Mouse (Mus musculus) C2C12 (cell line): Measurements from ENCODE around the gene Gramd1b. TPM values are rescaled to one million over a fixed set of nuclear protein-coding genes. Genes with fewer than 3 reads are reported as not detected.

Experiments
- H3K27me3 ChIP-seq: one replicate; pipeline ENCODE4 v1.6.1; 2011; ENCODE audit not compliant: control insufficient read depth, insufficient read depth, insufficient read length
- H3K36me3 ChIP-seq: one replicate; pipeline ENCODE4 v1.6.1; 2011; ENCODE audit not compliant: control insufficient read depth, insufficient read depth
- H3K4me3 ChIP-seq: one replicate; pipeline ENCODE4 v1.5.1; 2011; ENCODE audit warnings: mild to moderate bottlenecking, control low read depth; ENCODE audit not compliant: poor library complexity, insufficient read depth, severe bottlenecking
- H3K79me2 ChIP-seq: one replicate; pipeline ENCODE4 v1.6.1; 2011; ENCODE audit not compliant: control insufficient read depth, insufficient read depth
- H3K79me3 ChIP-seq: one replicate; pipeline ENCODE4 v1.6.1; 2011; ENCODE audit warnings: low read depth, control low read depth
- H3ac ChIP-seq: one replicate; pipeline ENCODE3; 2011; ENCODE audit warnings: low read depth; ENCODE audit not compliant: control insufficient read depth, insufficient read length
- CEBPB ChIP-seq: IDR thresholded peaks from one replicate; pipeline ENCODE4 v1.6.1; 2011; ENCODE audit warnings: low read depth, mild to moderate bottlenecking, control low read depth, moderate library complexity
- CTCF ChIP-seq: IDR thresholded peaks from one replicate; pipeline ENCODE4 v1.5.1; 2011; ENCODE audit not compliant: control insufficient read depth, insufficient read depth, insufficient read length
- FOSL1 ChIP-seq: IDR thresholded peaks from one replicate; pipeline ENCODE4 v1.8.0; 2011; ENCODE audit warnings: mild to moderate bottlenecking, low read length; ENCODE audit not compliant: poor library complexity, insufficient read depth, severe bottlenecking
- MAX ChIP-seq: IDR thresholded peaks from one replicate; pipeline ENCODE4 v1.6.1; 2011; ENCODE audit warnings: mild to moderate bottlenecking, control low read depth
- MYOD1 ChIP-seq: IDR thresholded peaks from one replicate; pipeline ENCODE4 v1.6.1; 2011; ENCODE audit warnings: low read depth; ENCODE audit not compliant: control insufficient read depth, insufficient read length
- MYOG ChIP-seq: IDR thresholded peaks from one replicate; pipeline ENCODE4 v1.6.1; 2011; ENCODE audit not compliant: control insufficient read depth, insufficient read length; ENCODE audit errors: extremely low read depth
- USF1 ChIP-seq: IDR thresholded peaks from one replicate; pipeline ENCODE4 v1.6.1; 2011; ENCODE audit warnings: low read depth, mild to moderate bottlenecking, control low read depth, moderate library complexity
- polyA plus RNA-seq: library from polyadenylated mRNA; unstranded; fragments of >200 nt; fragmentation: generic; extraction: Trizol; gene quantifications from one replicate; pipeline ENCODE4 v1.2.1, GENCODE M21; 2012; ENCODE audit warnings: missing spikeins

Gene Gramd1b
- polyA plus RNA-seq, 1 experiment: 3.7 TPM

DNA sequence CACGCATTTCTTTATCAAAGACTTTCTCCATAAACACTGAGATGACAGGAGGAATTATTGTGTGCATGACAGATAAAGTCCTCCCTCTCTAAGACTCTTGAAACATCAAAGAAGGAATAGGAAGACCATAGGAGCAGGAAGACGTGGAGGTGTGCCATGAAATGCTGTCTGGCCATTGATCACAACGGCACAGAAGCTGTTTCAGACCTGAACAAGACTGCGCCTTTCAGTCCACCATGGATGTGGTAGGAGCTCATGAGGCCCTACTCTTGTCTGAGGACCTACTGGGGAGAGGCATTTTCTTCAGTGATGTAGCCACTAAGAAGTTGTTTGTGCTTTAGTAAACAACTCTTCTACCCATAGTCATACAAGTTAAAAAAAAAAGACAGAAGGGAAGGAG is 238.7 kb downstream of the Gramd1b start:
- Histone ChIP-seq H3ac (no peak overlapping the region), H3K79me2 (no peaks in the 10 kb centered on the region), H3K79me3 (no peaks in the 10 kb centered on the region), H3K4me3 (no peak overlapping the region), H3K36me3 (no peaks in the 10 kb centered on the region), H3K27me3 (no peaks in the 10 kb centered on the region)
- TF ChIP-seq CTCF (no peak), CEBPB (no peak), FOSL1 (no peak), USF1 (no peak), MAX (no peak), MYOD1 (no peak), MYOG (no peak)

DNA sequence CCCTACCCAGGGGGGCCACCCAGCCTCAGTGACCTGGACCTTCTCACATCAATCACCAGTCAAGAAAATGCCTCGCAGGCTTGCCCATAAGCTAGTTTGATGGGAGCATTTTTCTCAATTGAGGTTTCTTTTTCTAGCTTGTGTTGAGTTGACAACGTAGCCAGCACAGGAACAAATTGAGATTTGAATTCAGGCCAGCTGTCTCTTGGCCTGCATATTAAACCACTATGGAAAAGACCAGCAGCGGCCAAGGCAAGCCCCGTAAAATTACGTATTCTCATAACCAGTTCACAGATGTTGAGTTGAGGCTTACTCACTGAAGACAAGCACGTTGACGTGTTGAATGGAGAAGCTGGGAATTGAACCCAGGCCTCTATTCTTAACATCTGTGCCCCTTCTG is 248.2 kb downstream of the Gramd1b start:
- peaks cover 17% of the 10 kb centered on the region for H3K27me3 ChIP-seq
- no peaks in the 10 kb centered on the region for H3K79me2 ChIP-seq
- TF ChIP-seq MYOG (no peak), CEBPB (no peak), MAX (no peak), USF1 (no peak)
- H3K79me3 ChIP-seq: no peaks in the 10 kb centered on the region
- H3K36me3 ChIP-seq: no peaks in the 10 kb centered on the region
- H3ac ChIP-seq: no peak overlapping the region
- no peak overlapping the region for H3K4me3 ChIP-seq

DNA sequence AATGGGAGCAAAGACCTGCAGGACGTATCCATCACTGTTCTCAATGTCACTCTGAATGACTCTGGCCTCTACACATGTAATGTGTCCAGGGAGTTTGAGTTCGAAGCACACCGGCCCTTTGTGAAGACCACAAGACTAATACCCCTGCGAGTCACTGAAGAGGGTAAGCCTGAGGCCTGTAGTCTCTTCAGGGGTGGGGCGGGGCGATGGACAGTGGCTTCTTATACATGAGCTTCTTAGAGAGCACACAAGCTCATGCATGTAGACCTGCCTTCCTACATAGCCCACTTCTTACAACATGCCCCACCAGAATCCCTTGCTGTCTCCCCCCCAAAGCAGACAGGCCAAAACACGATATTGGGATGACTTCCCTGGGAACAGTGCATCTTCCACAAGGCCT is 251.7 kb downstream of the Gramd1b start:
- TF ChIP-seq CEBPB (no peak), FOSL1 (no peak), USF1 (no peak), MYOG (no peak), MYOD1 (no peak)
- Histone ChIP-seq H3K79me2 (no peaks in the 10 kb centered on the region), H3ac (no peak overlapping the region), H3K36me3 (no peaks in the 10 kb centered on the region), H3K79me3 (no peaks in the 10 kb centered on the region), H3K27me3 (peaks cover 13% of the 10 kb centered on the region), H3K4me3 (no peak overlapping the region)

DNA sequence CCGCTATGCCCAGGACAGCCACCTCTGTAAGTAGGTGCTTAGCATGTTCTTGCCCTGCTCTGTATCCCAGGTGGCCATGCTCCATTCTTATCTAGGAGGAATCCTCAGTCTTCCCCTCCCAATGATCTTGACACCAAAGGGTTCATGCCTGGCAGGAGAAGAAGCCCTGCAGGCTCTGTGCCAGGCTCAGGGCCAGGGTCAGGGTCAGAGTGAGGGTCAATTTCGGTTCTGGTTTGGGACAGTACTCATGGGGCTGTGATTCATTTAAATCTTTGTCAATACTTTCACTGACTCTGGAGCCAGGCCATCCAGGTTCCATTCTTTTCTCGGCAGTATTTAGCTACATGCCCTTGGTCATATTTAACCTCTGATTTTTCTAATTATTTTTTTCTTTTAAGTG is 253.5 kb downstream of the Gramd1b start:
- no peaks in the 10 kb centered on the region for H3K36me3 ChIP-seq
- TF ChIP-seq USF1 (no peak), MYOG (no peak), MAX (no peak), CTCF (no peak), CEBPB (no peak), FOSL1 (no peak), MYOD1 (no peak)
- peaks cover 13% of the 10 kb centered on the region for H3K27me3 ChIP-seq
- H3K4me3 ChIP-seq: no peak overlapping the region
- no peaks in the 10 kb centered on the region for H3K79me2 ChIP-seq
- no peaks in the 10 kb centered on the region for H3K79me3 ChIP-seq
- H3ac ChIP-seq: no peak overlapping the region

DNA sequence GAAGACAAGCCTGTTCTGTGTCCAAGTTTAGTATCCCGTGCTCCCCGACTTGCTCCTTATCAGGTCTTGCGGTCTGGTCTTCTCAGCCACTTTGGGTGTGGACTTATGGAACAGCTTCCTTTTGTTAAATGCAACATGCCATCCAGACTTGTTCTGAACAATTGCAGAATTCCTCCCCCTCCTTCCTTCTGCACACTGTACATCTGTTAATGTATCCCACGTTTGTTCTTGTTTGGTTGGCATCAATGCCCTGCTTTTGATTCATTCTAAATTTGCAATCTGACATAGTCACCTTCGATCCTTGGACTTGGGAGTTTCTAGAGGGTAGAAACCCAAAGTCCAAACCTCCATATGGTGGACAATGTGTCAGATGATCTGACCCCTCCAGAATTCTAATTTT is 255.3 kb downstream of the Gramd1b start:
- Histone ChIP-seq H3K27me3 (peaks cover 12% of the 10 kb centered on the region), H3K4me3 (no peak overlapping the region), H3ac (no peak overlapping the region), H3K36me3 (no peaks in the 10 kb centered on the region), H3K79me3 (no peaks in the 10 kb centered on the region), H3K79me2 (no peaks in the 10 kb centered on the region)
- no peak for TF ChIP-seq CEBPB
- TF ChIP-seq FOSL1: no peak
- TF ChIP-seq MAX: no peak
- no peak for TF ChIP-seq MYOG
- no peak for TF ChIP-seq MYOD1

DNA sequence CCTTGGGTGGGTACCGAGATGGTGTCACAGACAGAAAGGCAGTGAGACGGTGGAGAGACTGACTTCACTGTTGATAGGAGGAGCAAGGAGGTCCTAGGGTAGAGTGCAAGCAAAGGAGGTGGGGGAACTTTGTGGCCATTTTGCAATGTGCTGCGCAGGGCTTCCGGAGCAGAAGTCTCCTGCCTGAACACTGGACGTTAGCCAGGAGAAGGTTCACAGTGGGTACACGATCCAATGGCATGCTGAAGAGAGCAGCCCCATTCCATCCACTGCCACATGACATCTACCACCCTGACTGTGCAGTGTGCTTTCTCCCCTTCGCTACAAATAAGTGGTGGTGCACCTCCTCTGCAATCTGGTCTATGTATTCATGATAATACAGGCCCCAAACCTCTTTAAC is 258.4 kb downstream of the Gramd1b start:
- TF ChIP-seq MYOG: no peak
- no peak for TF ChIP-seq USF1
- TF ChIP-seq MYOD1: no peak
- TF ChIP-seq CEBPB: no peak
- TF ChIP-seq CTCF: no peak
- no peak for TF ChIP-seq MAX
- Histone ChIP-seq H3K36me3 (no peaks in the 10 kb centered on the region), H3K27me3 (peaks cover 3% of the 10 kb centered on the region), H3K79me3 (no peaks in the 10 kb centered on the region), H3ac (no peak overlapping the region), H3K79me2 (no peaks in the 10 kb centered on the region), H3K4me3 (no peak overlapping the region)
